Mouse (Mus musculus): ENCODE measurements around the gene Zfp759.
"Not testable (repeated sequence)": the region's sequence is repeated elsewhere in the genome, so short reads cannot be mapped to it uniquely, and the experiment has no call there.

DNA sequence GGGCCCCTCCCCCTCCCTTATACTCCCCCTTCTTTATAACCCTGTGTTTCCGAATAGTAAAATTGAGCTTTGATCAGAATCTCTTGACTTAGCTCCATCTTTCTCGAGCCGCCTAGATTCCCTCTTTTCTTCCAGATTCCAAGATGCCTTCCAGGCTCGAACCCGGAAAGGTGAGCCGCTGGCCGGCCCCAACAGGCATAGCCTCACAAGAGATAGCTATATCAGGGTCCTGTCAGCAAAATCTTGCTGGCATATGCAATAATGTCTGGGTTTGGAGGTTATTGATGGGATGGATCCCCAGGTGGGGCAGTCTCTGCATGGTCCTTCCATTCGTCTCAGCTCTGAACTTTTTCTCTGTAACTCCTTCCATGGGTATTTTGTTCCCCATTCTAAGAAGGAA lies 5.3 kb upstream of the Zfp759 start, which contains the start of gene Rslcan18:
- not testable (repeated sequence) for TF ChIP-seq KAT2A (IDR thresholded peaks at IDR 0.05; ENCODE audit: insufficient replicate concordance, low read length); MAX (IDR thresholded peaks at IDR 0.05; ENCODE audit: low read length); BHLHE40 (IDR thresholded peaks at IDR 0.05; ENCODE audit: low read depth, low read length); EP300 (IDR thresholded peaks at IDR 0.05; ENCODE audit: low read length); POLR2A (IDR thresholded peaks at IDR 0.05; ENCODE audit: low read depth, low read length); TCF12 (IDR thresholded peaks at IDR 0.05; ENCODE audit: low read depth, low read length)
